Mouse (Mus musculus) forebrain, embryonic 15.5 days (tissue): ENCODE results near the gene Syna. TPM values are rescaled to one million over a fixed set of nuclear protein-coding genes. Genes with fewer than 3 reads are reported as not detected.
A peak's percentile ranks its signal among the peaks of the same experiment; 100 is the strongest.

ENCODE experiments used
- ATAC-seq: fragments of 200-750 bp; cut with Nextera tagmentation; replicated peaks from 2 replicates; pipeline ENCODE4 v1.8.0; 2017; ENCODE audit warnings: mild to moderate bottlenecking, moderate TSS enrichment, moderate library complexity
- H3K27ac ChIP-seq: fragments of 300-500 bp; sonication (generic); replicated peaks from 2 replicates; pipeline ENCODE4 v1.5.1; 2015; ENCODE audit warnings: mild to moderate bottlenecking, inconsistent platforms
- H3K27me3 ChIP-seq: fragments of 300-500 bp; sonication (generic); 2 replicates; pipeline ENCODE4 v1.6.1; 2015; ENCODE audit warnings: inconsistent platforms
- H3K36me3 ChIP-seq: fragments of 300-500 bp; sonication (generic); 2 replicates; pipeline ENCODE4 v1.6.1; 2015; ENCODE audit warnings: mild to moderate bottlenecking, inconsistent platforms
- H3K4me1 ChIP-seq: fragments of 300-500 bp; sonication (generic); 2 replicates; pipeline ENCODE4 v1.6.1; 2015; ENCODE audit warnings: inconsistent platforms
- H3K4me2 ChIP-seq: fragments of 300-500 bp; sonication (generic); replicated peaks from 2 replicates; pipeline ENCODE4 v1.6.1; 2015; ENCODE audit warnings: mild to moderate bottlenecking, inconsistent platforms
- H3K4me3 ChIP-seq: fragments of 300-500 bp; sonication (generic); 2 replicates; pipeline ENCODE4 v1.5.1; 2015; ENCODE audit warnings: mild to moderate bottlenecking, inconsistent platforms
- H3K9ac ChIP-seq: fragments of 300-500 bp; sonication (generic); replicated peaks from 2 replicates; pipeline ENCODE4 v1.6.1; 2015; ENCODE audit warnings: mild to moderate bottlenecking, inconsistent platforms
- H3K9me3 ChIP-seq: fragments of 300-500 bp; sonication (generic); 2 replicates; pipeline ENCODE4 v1.6.1; 2016; ENCODE audit warnings: inconsistent platforms
- WGBS: fragments of 180-500 bp; shearing (Covaris S2); methylation state at CpG from one replicate; pipeline ENCODE4 v1.1.7; 2015; ENCODE audit warnings: mixed read lengths; 5-methylcytosine and 5-hydroxymethylcytosine counted together
- polyA plus RNA-seq: library from polyadenylated mRNA; unstranded; fragments of >200 nt; fragmentation: Nextera tagmentation; extraction: Ambion mirVana; gene quantifications from 2 replicates; pipeline ENCODE4 v1.2.1, GENCODE M21; 2015

The Syna gene
- polyA plus RNA-seq, 1 experiment from 2014 or later, result 0.59 TPM

DNA sequence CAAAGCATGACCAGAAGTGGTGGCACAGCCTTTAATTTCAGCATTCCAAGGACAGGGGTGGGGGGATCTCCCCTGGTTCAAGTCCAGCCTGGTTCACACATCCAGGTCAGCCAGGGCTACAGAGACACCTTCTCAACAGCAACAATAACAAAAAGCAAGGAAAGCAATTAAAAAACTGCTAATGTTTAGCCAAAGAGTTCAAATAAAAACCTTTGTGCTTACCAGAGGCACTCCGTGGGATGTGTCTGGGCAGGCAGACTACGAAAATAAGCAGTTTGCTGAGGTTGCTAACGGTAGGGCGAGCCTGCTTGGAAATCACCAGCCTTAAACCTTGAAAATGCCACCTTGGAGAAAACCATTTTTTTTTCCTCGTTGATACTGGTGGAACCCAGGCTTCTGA lies 21.2 kb upstream of the Syna start, which contains the start of gene Rfc2:
Gene Rfc2, plus strand, starts transcription at position 221 of the 400 bp plus-strand sequence.
- no peaks in the 10 kb centered on the region for H3K27me3 ChIP-seq
- H3K4me3 ChIP-seq, result no peak within 1 kb of the TSS
- peaks cover 13% of the 10 kb centered on the region for H3K4me1 ChIP-seq
- no peak within 1 kb of the TSS for H3K9ac ChIP-seq
- H3K27ac ChIP-seq, result no peak within 1 kb of the TSS
- ATAC-seq, result no peak
- H3K9me3 ChIP-seq, result no peaks in the 10 kb centered on the region
- 89% methylated on average over 5 of the region's 5 CpGs for WGBS
- H3K4me2 ChIP-seq, result no peak within 1 kb of the TSS
- H3K36me3 ChIP-seq, result no peaks in the 10 kb centered on the region

DNA sequence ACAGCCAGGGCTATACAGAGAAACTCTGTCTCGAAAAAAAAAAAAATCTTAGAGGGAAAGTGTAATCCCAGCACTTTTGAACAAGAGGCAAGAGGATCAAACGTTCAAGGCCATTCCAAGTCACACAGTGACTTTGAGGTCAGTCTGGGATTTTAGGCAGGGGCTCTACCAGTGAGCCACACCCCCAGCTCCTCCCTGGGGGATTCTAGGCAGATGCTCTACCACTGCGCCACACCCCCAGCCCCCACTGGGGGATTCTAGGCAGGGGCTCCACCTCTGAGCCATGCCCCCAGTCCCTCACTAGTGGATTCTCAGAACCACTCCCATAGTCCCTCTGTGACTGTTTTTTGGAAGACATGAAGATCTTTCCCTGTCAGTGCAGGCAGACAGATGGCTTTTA lies 19.2 kb upstream of the Syna start:
- Histone ChIP-seq H3K4me3 (no peak overlapping the region), H3K9me3 (no peaks in the 10 kb centered on the region), H3K27ac (no peak overlapping the region), H3K27me3 (no peaks in the 10 kb centered on the region), H3K9ac (no peak overlapping the region), H3K4me1 (peaks cover 12% of the 10 kb centered on the region), H3K36me3 (no peaks in the 10 kb centered on the region), H3K4me2 (no peak overlapping the region)
- WGBS, result 69% methylated on average over 3 of the region's 3 CpGs
- no peak for ATAC-seq

DNA sequence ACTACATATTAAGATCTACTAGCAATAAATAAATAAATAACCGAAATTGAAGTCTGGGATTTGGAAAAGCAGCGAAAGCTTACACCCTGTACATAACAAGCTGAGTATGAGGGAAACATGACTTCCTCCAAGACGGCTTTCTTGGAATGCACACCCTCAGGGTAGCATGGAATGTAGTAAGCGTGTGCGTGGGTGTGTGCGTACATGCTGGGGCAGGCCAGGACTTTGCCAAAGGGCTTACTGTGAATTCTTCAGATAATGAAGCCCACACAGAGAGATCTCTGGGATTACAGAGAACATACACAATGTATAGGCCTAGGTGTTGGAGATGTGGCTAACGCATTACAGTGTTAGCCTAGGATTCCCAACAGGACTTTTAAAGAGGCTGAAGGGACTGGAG lies 17.6 kb upstream of the Syna start:
- no peaks in the 10 kb centered on the region for H3K9me3 ChIP-seq
- H3K36me3 ChIP-seq, result no peaks in the 10 kb centered on the region
- WGBS, result 91% methylated on average over 7 of the region's 7 CpGs
- no peak for ATAC-seq
- no peak overlapping the region for H3K4me2 ChIP-seq
- no peaks in the 10 kb centered on the region for H3K27me3 ChIP-seq
- H3K4me3 ChIP-seq, result no peak overlapping the region
- no peak overlapping the region for H3K9ac ChIP-seq
- H3K4me1 ChIP-seq, result peaks cover 2% of the 10 kb centered on the region
- no peak overlapping the region for H3K27ac ChIP-seq

DNA sequence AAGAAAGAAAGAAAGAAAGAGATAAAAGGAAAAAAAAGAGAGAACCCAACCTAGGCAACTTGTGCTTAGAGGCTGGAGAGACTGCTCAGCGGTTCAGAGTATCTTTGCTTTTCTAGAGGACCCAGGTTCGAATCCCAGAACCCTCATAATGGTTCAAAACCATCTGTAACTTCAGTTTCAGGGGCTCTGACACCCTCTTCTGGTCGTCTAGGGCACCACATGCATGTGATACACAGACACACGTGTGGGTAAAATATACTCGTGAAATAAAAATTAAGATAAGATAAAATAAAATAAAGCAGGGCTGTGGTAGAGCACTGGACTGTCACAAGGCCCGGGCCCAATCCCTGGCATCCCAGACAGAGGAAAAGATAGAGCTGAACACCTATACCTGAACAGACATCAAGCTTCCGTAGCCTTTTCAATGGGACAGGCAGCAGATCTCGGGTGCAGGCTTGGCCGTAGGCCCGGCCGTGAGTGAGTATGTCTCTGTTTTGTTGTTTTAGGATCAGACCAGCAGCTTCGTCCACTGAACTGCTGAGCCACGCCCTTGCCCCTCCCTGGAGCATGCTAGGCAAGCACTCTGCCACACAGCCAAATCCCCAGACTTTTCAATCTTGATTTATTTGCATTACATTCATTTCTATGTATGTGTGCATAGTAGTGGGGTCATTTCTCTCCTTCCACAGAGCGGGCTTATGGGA lies 16.7 kb upstream of the Syna start:
- no peak overlapping the region for H3K4me3 ChIP-seq
- H3K4me2 ChIP-seq, result no peak overlapping the region
- H3K27me3 ChIP-seq, result no peaks in the 10 kb centered on the region
- H3K9ac ChIP-seq, result no peak overlapping the region
- no peaks in the 10 kb centered on the region for H3K36me3 ChIP-seq
- no peak overlapping the region for H3K27ac ChIP-seq
- WGBS, result 77% methylated on average over 14 of the region's 14 CpGs
- H3K4me1 ChIP-seq, result peaks cover 9% of the 10 kb centered on the region
- ATAC-seq, result no peak
- H3K9me3 ChIP-seq, result no peaks in the 10 kb centered on the region

DNA sequence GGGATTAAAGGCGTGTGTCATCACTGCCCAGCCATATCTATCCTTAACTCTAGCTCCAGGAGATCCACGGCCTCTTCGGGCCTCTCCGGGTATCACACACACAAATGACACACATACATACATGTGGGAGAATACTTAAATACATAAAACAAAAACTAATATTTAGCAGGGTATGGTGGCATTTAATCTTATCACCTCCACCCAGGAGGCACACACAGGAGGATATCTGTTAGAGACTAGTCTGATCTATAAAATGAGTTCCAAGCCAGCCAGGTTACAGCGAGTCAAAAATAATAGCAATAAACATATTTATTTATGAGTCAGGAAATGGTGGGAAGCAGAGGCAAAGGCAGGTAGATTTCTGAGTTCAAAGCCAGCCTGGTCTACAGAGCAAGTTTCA lies 15.9 kb upstream of the Syna start:
- Histone ChIP-seq H3K36me3 (no peaks in the 10 kb centered on the region), H3K9ac (no peak overlapping the region), H3K4me3 (no peak overlapping the region), H3K27me3 (no peaks in the 10 kb centered on the region), H3K27ac (no peak overlapping the region), H3K4me2 (no peak overlapping the region), H3K4me1 (peaks cover 9% of the 10 kb centered on the region), H3K9me3 (no peaks in the 10 kb centered on the region)
- ATAC-seq, result no peak
- 95% methylated on average over 5 of the region's 5 CpGs for WGBS

DNA sequence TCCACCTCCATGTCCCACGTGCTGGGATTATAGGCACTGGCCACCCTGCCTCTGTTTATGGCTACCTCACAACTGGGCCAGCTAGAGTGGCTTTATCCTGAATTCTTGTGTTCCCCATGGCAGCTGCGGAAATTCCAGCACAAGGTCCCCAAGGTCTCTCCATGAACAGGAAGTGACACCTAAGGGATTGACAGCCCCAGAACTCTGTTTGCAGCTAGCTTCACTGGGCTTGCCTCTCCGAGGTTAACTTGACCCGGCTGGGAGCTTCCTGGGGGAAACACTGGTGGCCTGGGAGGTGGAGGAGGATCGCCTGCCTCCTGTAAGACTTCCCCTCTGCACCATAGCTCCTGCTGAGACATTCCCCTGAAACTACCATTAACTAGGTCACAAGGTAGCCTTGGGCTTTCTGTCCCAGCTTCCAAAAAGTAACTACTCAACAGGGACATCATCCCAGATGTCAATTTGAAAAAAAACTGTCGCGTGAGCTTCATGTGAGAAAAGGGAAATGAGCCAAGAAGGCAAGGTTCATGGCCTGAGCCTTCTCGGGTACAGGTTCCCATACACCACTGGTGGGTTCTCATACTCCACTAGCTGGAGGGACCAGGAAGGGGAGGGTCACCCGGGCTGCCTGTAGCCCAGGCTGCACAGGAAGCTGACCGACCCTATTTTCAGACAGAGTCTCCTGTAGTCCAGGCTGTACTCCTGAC lies 12.7 kb upstream of the Syna start:
- H3K4me1 ChIP-seq, result peaks cover 9% of the 10 kb centered on the region
- 45% methylated on average over 10 of the region's 10 CpGs for WGBS
- H3K36me3 ChIP-seq, result no peaks in the 10 kb centered on the region
- H3K27me3 ChIP-seq, result no peaks in the 10 kb centered on the region
- H3K4me3 ChIP-seq, result peak overlapping the region; percentile 46
- H3K9me3 ChIP-seq, result no peaks in the 10 kb centered on the region
- peak overlapping the region; percentile 76 for H3K4me2 ChIP-seq
- H3K9ac ChIP-seq, result peak overlapping the region; percentile 55
- H3K27ac ChIP-seq, result peak overlapping the region; percentile 69
- 0 out of 2 replicates have a peak, but pooled peaks have one; percentile 19 for ATAC-seq

DNA sequence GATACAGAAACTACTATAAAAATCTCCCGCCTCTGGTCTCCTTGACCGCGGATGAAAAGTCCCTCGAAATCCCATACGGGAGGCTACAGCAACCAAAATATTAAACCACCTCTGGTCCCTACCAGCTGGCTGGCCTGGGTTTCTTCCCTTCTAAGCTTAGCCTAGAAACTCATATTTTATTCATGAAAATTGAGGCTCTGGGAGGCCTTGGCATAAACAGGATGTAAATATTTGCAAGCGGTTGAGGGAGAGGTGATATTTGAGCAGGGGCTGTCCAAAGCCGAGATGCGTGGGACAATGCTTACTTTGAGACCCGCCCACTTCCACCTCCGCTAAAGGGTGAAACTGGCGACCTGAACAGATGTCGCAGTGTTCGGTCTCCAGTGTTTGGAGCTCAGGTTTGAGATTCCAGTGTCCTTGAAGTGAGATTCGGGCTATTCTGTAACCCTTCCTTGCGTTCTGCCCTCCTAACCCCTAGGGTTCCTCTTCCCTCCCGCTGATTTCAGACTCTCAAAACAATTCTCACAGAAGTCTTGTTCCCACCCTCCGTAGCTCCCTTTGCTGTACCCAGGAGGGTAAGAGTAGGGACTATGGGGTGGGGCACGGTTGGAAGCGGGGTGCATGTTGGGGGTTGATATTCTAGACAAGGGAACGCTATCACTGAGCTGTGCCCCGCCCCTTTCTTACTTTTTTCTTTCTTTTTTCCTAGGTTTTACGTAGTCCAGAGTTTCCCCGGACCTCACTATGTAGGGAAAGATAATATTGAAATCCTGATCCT lies 11.9 kb upstream of the Syna start:
- Histone ChIP-seq H3K27ac (peak overlapping the region; percentile 69), H3K4me3 (peak overlapping the region; percentile 46), H3K9ac (peak overlapping the region; percentile 55), H3K4me2 (peak overlapping the region; percentile 76), H3K36me3 (no peaks in the 10 kb centered on the region), H3K27me3 (no peaks in the 10 kb centered on the region), H3K9me3 (no peaks in the 10 kb centered on the region), H3K4me1 (peaks cover 9% of the 10 kb centered on the region)
- WGBS, result 1% methylated on average over 23 of the region's 23 CpGs
- ATAC-seq, result peak; percentile 77

DNA sequence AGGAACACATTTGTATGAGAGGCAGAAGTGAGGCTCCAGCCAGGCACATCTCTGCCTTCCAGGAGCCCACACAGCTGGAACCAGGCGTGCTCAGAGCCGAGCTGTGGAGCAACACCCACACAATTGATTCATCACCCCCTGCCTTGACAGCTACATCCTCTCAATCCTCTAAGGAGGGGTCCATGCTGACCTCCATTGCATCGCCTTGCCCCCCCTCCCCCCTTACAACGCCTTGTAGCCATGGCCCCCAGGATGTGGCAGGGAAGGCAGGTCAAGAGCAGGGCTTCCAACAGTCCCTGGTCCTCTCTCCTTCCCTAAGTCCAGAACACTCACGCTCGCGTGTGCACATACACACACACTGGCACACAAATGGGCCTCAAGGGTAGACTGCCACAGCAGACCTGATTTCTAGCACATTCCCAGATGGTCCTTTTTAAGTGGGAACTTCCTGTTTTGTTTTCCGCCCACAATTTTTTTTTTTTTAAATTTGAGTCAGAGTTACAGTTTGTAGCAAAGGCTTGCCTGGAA lies 9.1 kb upstream of the Syna start:
- WGBS, result 68% methylated on average over 8 of the region's 8 CpGs

DNA sequence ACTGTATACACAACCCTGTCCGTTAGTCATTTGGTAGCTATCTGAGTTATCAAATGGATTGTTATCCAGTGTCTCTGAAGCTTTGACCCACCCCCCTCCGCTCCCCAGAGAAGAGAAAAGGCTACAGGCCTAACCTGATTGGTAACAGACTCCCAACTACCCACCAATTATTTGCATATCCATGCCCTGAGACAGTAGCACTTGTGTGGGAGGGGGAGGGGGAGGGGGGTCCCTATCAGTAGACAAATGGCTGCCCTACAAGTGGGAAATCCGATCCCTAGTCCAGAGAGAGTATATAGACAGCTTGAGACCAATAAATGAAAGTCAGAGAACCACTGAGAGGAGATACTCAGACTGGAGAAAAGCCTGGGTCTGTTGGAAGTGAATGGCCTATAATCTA lies 8.1 kb upstream of the Syna start:
- ATAC-seq, result no peak
- H3K4me1 ChIP-seq, result peaks cover 12% of the 10 kb centered on the region
- WGBS, result 69% methylated on average over 3 of the region's 3 CpGs
- no peak overlapping the region for H3K4me3 ChIP-seq
- no peak overlapping the region for H3K9ac ChIP-seq
- H3K27ac ChIP-seq, result no peak overlapping the region
- H3K4me2 ChIP-seq, result no peak overlapping the region
- H3K27me3 ChIP-seq, result no peaks in the 10 kb centered on the region
- H3K9me3 ChIP-seq, result no peaks in the 10 kb centered on the region
- no peaks in the 10 kb centered on the region for H3K36me3 ChIP-seq

More for the DNA sequence above, 9.1 kb upstream of the Syna start:
- Histone ChIP-seq H3K4me1 (peaks cover 9% of the 10 kb centered on the region), H3K36me3 (no peaks in the 10 kb centered on the region), H3K9me3 (no peaks in the 10 kb centered on the region), H3K27ac (no peak overlapping the region), H3K4me2 (no peak overlapping the region), H3K9ac (no peak overlapping the region), H3K27me3 (no peaks in the 10 kb centered on the region), H3K4me3 (no peak overlapping the region)
- no peak for ATAC-seq

DNA sequence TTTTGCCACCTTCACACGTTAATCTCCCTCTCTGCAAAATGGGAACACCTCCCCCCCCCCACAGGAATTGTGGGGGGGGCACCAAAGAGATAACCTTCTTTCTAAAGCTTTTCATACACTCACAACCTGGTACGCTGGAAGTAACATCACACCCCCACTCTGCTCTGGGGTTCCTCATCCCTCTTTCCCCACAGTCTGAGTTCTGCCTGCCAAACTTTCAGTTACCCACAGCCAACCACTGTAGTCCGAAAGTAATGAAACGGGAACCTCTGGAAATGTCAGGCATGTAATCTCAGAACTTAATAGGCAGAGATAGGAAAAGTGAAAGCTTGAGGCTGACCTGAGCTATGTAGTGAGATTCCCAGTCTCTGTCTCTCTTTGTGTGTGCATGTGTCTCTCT lies 7.5 kb upstream of the Syna start:
- Histone ChIP-seq H3K27ac (no peak overlapping the region), H3K4me3 (no peak overlapping the region), H3K36me3 (no peaks in the 10 kb centered on the region), H3K9me3 (no peaks in the 10 kb centered on the region), H3K4me1 (peaks cover 11% of the 10 kb centered on the region), H3K27me3 (no peaks in the 10 kb centered on the region), H3K9ac (no peak overlapping the region), H3K4me2 (no peak overlapping the region)
- 92% methylated on average over 4 of the region's 4 CpGs for WGBS
- ATAC-seq, result no peak

DNA sequence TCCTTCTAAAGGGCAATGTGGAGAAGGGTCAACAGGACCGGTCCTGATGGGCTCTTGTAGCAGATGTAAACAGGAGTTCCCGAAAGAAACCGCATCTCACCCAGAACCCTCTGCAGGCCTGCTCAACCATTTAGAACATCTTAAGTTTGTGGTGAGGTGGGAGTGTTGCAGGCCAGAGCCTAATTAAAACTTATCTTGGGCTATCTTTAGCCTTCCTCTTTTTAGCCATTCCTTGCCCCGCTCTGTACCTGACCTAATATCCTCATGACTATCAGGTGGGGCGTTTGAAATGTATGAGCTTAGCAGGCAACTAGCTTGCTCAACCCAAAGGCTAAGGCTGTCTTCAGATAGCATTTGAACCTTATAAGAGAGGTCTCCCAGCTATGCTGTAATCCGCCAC lies 5.7 kb upstream of the Syna start:
- Histone ChIP-seq H3K9ac (no peak overlapping the region), H3K4me3 (no peak overlapping the region), H3K27ac (no peak overlapping the region), H3K4me2 (no peak overlapping the region), H3K9me3 (no peaks in the 10 kb centered on the region), H3K36me3 (no peaks in the 10 kb centered on the region), H3K4me1 (peaks cover 4% of the 10 kb centered on the region; the same call in 1 of the 2 replicates), H3K27me3 (no peaks in the 10 kb centered on the region)
- ATAC-seq, result no peak
- WGBS, result 94% methylated on average over 6 of the region's 6 CpGs

DNA sequence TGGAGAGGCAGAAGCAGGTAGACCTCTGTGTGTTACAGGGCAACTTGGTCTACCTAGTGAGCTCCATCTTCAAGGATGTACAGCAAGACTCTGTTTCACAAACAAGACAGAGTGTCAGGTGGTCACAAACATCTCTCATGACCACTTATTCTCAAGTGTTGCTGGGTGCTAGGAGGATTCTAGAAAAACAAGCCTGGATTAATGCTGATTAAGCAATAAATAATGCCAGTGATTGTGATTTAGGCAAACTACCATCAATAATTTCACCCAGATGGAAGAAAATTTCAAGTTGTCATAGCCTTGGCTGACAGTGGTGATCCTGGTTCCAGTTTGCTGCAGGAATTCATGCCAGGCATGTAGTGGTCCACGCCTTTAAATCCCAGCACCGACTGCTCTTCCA lies 4.3 kb upstream of the Syna start:
- Histone ChIP-seq H3K27me3 (no peaks in the 10 kb centered on the region), H3K4me3 (no peak overlapping the region), H3K4me1 (peaks cover 4% of the 10 kb centered on the region; the same call in 1 of the 2 replicates), H3K36me3 (no peaks in the 10 kb centered on the region), H3K27ac (no peak overlapping the region), H3K4me2 (no peak overlapping the region), H3K9ac (no peak overlapping the region), H3K9me3 (no peaks in the 10 kb centered on the region)
- no peak for ATAC-seq
- 93% methylated on average over 2 of the region's 2 CpGs for WGBS
